Comparison of ENCODE assay signal across 38 mouse cellular contexts in genomic region chr5:53711277-53711676, GRCm38 (mm10). TPM values are rescaled to one million over a fixed set of nuclear protein-coding genes. Genes with fewer than 3 reads are reported as not detected.
"Had no signal": no experiment of that assay in that cellular context is flagged by ENCODE, and none has a peak within 500 bp of the region (broad histone marks: within the 10 kb centered on the region; RNA-seq: fewer than 3 reads in every experiment).

No protein-coding gene starts in this region.

- H3K9ac ChIP-seq: heart, embryonic 12.5 days; heart, embryonic 13.5 days; heart, embryonic 15.5 days; hindbrain, embryonic 12.5 days; hindbrain, embryonic 13.5 days; hindbrain, embryonic 14.5 days; hindbrain, embryonic 15.5 days; intestine, embryonic 15.5 days; kidney, embryonic 15.5 days had no signal

- H3K36me3 ChIP-seq: heart, embryonic 12.5 days; heart, embryonic 13.5 days; heart, embryonic 15.5 days; hindbrain, embryonic 10.5 days; hindbrain, embryonic 12.5 days; hindbrain, embryonic 13.5 days; hindbrain, embryonic 15.5 days; intestine, embryonic 15.5 days; kidney, embryonic 15.5 days had no signal

- H3K4me3 ChIP-seq: heart, embryonic 12.5 days; heart, embryonic 13.5 days; heart, embryonic 15.5 days; hindbrain, embryonic 10.5 days; hindbrain, embryonic 12.5 days; hindbrain, embryonic 13.5 days; hindbrain, embryonic 15.5 days; intestine, embryonic 15.5 days; kidney, embryonic 15.5 days; layer of hippocampus, adult 2 months; left cerebral cortex, adult 2 months had no signal

- H3K4me2 ChIP-seq: heart, embryonic 12.5 days; heart, embryonic 13.5 days; heart, embryonic 15.5 days; hindbrain, embryonic 12.5 days; hindbrain, embryonic 13.5 days; hindbrain, embryonic 14.5 days; hindbrain, embryonic 15.5 days; intestine, embryonic 15.5 days; kidney, embryonic 15.5 days had no signal

- H3K4me1 ChIP-seq: heart, embryonic 12.5 days; heart, embryonic 13.5 days; heart, embryonic 15.5 days had no signal

- H3K27ac ChIP-seq: heart, embryonic 13.5 days; heart, embryonic 15.5 days; hindbrain, embryonic 10.5 days; hindbrain, embryonic 12.5 days; hindbrain, embryonic 13.5 days; hindbrain, embryonic 14.5 days; hindbrain, embryonic 15.5 days; intestine, embryonic 15.5 days; kidney, embryonic 15.5 days; kidney, postnatal 0 days; layer of hippocampus, adult 2 months; left cerebral cortex, adult 2 months had no signal

- H3K27me3 ChIP-seq: heart, embryonic 15.5 days; hindbrain, embryonic 12.5 days; hindbrain, embryonic 15.5 days; intestine, embryonic 15.5 days; kidney, embryonic 15.5 days had no signal

- DNase-seq: heart, postnatal 10 days; heart, postnatal 14 days; heart, postnatal 36 days; heart, postnatal 4 days; kidney, adult 11 months; kidney, adult 18-20 months; kidney, adult 2 months; kidney, adult 8-10 months; kidney, adult 9 months; kidney, postnatal 10 days; kidney, postnatal 14 days; kidney, postnatal 25 days; kidney, postnatal 36 days; kidney, postnatal 4 days; layer of hippocampus, adult 9-11 months; layer of hippocampus, postnatal 36 days had no signal

- ATAC-seq: hindbrain, embryonic 16.5 days; inflammation-experienced regulatory T-cells, adult 6 months; intestine, embryonic 15.5 days; intestine, embryonic 16.5 days; intestine, postnatal 0 days had no signal

- H3K9me3 ChIP-seq: heart, embryonic 12.5 days; heart, embryonic 13.5 days; heart, embryonic 15.5 days; hindbrain, embryonic 10.5 days; hindbrain, embryonic 12.5 days; hindbrain, embryonic 13.5 days; hindbrain, embryonic 15.5 days; intestine, embryonic 15.5 days; kidney, embryonic 15.5 days had no signal

RNA-seq across cellular contexts. Expression of gene Cckar, which starts 3.8 kb away (rescaled TPM):
- total RNA-seq: heart, postnatal 10 days; heart, postnatal 25 days; heart, postnatal 36 days; hematopoietic stem cell, adult 5-6 weeks; layer of hippocampus, adult 18-20 months; layer of hippocampus, adult 2 months; layer of hippocampus, adult 8-10 months; layer of hippocampus, postnatal 25 days; layer of hippocampus, postnatal 36 days had no signal
- polyA plus RNA-seq: inflammation-experienced regulatory T-cells, adult 6 months had no signal
